Mouse (Mus musculus): ENCODE results near the gene Gpcpd1.
"Not testable (repeated sequence)": the region's sequence is repeated elsewhere in the genome, so short reads cannot be mapped to it uniquely, and the experiment has no call there.

Gpcpd1 gene

DNA sequence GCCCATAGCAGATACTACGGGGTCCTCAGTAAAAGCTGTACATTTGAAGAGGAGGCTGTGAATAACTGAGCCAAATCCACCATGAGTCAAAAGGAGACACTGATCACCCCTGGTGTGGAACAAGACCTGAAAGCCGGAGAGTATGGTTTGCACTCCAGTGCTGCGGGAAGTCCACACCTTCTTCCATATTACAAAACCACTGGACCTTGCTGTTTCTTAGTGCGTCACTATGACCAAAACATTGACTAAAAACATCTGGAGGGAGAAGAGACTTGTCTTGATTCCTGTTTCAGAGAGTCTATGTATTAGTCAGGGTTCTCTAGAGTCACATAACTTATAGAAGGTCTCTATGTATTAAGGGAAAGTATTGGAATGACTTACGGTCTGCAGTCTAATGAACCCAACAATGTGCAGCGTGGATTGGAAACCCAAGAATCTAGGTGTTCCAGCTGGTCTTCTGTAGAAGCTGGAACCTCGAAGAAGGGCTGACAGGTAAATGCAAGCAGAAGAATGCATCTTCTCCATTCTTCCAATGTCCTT lies at the start of gene Gpcpd1:
Gpcpd1 (minus strand) TSS at position 490 of the 540 bp plus-strand sequence.
- no peak for DNase-seq (ENCODE audit: low read depth, low spot score)

DNA sequence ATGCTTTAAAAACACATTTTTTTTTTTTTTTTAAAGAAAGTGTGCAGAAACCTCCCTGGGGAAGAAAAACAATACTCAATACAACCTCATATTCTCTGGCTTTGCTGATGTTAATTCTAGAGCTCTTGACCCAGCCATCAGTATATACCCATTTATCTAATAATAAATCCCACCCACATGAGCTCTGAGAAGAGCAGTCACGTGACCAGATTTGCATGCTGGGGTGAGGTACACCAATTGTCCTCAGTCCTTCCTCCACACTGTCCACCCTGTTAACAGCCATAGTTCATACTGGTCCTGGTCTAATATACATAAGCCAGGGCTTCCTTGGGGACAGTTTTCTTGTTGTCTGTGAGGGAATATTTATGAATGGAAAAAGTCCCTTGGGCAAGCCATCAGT lies 49.0 kb upstream of the Gpcpd1 start:
- no peak for DNase-seq (ENCODE audit: low read depth, low spot score)

DNA sequence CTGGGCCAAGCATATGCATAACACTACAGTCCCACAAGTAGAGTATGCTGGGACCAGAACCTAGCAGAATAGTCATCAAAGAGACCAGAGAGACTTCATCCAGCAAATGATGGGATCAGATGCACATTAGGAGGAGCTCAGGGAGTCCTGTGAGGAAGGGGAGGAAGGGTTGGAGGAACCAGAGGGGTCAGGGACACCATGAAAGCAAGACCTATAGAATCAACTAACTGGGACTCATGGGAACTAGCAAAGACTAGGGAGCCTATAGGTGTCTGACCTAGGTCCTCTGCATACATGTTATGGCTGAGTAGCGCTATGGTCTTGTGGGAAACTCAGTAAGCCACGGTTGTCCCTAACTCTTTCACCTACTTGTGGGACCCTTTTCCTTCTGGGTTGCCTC lies 41.1 kb upstream of the Gpcpd1 start:
- no peak for DNase-seq (ENCODE audit: low read depth, low spot score)

DNA sequence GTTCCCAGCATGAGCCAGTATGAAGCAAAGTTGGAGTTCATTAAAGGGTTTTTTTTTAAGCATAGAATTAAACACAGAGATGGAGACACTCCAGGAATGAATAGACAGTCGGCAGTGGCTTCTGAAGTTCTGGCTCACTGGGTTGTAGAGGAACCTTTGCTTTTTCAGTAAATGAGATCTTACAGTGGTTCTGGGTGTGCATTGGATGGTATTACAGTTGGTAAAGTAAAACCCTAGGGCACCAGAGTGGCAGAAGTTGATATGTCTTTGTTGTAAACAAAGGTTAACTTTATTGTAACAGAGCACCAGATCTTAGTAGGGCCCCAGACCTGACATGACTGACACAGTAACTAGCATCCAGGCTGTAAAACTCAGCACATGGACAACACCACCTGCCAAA lies 35.6 kb upstream of the Gpcpd1 start:
- no peak for DNase-seq (ENCODE audit: low read depth, low spot score)

DNA sequence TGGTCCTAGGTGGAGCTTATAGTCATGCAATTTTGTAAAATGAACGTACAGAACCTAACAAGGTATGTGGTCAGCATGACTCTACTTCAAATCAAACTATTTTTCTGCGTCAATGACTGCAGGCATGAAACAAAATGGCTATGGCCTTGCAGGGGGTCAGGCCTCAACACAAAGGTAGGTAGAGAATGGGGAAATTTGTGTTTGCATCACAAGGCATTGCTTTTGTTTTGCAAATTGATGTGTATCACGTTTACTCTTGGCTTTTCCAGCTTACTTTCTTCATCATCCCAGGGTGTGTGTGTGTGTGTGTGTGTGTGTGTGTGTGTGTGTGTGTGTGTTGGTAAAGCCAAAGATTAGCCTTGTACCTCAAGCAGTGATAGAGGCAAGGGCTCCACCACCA lies 30.2 kb upstream of the Gpcpd1 start:
- no peak for DNase-seq (ENCODE audit: low read depth, low spot score)

- DNase-seq (ENCODE audit: low read depth, low spot score), result peak; percentile 84
Measured at GRCm38 (mm10) chr2:132613581-132614188, 26.2 kb upstream of the Gpcpd1 start.

GRCm38 (mm10) chr2:132611551-132612233 lies 24.2 kb upstream of the Gpcpd1 start:
- peak; percentile 61 for DNase-seq (ENCODE audit: low read depth, low spot score)

DNA sequence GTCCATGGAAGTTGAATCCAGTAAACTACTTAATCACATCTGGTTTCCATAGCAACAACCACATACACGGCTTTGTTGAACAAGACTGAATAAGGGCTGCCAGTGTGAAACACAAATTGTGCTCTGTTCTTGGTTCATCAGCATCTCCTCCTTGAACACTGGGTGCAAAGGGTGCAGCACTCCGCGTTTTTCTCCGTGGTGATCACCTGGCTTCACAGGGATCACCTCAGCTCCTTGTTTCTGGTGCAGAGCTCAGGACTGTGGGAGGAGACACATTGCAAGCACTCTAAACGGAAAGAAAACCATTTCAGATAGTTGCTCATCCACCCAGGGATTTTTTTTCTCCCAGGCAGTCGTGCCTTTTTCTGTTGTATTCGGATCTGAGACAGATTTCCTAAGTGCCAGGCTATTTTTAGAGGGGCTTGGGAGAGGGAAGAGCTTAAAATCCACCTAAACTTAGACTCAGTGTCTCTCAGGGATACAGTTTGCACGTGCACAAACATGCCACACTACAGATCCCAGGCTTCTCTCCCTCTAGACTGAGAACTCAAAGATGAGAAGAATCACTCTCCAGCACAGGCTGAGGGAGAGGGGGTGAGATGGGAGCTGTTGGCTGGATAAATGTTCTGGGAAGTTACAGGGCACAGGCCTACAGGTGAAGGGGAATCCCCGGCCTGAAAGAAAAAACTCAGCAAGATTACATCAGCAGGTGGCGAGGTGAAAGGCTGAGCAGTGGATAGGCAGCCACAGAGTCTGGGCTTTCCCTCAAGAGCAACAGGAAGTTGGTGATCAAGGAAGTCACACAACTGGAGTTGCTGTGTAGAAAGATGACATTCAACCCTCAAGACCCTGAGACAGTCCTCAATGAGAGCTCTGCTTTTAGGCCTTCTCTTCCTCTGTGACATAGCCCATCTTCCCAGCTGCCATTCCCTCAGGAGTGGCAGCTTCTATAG lies 19.9 kb upstream of the Gpcpd1 start:
- DNase-seq (ENCODE audit: low read depth, low spot score), result peak; percentile 90

DNA sequence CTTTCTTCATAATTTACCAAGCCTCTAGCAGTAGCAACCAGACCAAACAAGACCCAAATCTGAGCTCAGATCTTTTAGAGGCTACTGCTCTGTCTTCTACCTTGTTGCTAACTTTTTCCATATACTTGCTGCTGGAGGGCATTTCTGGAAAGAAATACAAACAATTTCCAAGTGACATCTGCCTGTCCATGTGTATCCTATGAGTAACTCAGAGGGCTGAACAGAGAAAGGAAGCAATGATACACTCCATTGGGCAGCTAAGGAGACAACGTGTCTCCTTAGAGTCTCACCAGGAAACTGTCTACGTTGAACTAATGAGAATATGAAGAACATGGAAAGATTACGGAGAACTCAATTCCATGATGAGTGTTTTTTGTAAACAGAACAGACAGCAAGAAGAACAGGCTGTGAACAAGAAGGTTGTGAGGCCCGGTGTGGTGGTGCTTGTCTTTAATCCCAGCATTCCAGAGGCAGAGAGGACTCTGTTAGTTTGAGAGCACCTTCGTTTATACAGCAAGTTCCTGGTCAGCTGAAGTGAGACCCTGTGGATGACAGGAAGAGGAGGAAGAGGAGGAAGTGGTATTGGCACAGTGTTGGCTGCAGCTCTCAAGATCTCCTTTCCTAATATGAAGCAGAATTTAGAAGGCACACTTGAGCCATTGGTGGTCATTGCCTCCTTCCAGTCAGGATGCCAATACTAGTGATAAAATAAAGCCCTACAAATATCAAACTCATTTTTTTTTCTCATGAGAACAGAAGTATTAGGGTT lies 18.4 kb upstream of the Gpcpd1 start:
- no peak for DNase-seq (ENCODE audit: low read depth, low spot score)

GRCm38 (mm10) chr2:132604922-132605321 lies 17.4 kb upstream of the Gpcpd1 start:
- no peak for DNase-seq (ENCODE audit: low read depth, low spot score)

DNA sequence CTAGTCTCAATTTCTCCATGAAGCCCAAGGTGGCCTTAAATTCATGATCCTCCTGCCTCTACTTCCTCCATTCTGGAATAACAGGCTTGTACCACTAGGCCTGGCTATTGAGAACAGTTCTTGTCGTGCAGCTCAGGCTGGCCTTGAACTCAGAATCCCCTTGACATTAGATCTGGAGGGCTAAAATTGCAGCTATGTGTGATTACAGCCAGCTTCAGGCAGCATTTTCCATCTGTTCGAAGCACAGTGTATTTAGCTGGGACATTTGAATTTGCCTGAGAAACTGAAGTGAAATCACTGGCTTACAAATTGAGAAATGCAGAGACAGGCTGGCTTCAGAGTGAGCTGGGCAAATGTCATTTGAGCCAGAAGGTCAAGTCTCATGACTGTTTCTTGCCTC lies 16.2 kb upstream of the Gpcpd1 start:
- no peak for DNase-seq (ENCODE audit: low read depth, low spot score)

- no peak for DNase-seq (ENCODE audit: low read depth, low spot score)
Measured at GRCm38 (mm10) chr2:132601777-132602176, 14.2 kb upstream of the Gpcpd1 start.

DNA sequence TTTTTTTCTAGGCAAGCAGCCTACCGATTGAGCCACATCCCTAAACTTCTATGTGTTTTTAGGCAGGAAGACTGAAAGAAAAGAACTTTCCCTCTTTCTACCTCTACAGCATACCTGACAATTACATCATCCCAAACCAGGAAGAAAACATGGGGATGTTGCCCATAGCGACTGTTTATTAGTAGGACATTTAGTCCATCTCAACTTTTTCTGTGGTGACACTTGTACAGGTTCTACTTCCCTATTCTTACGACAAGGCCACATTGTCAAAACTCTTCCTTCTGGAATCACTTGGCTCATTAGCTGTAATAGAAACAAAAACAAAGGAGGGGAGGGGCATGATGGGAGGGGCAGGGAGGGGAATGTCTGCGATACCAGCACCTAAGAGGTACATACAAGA lies 12.6 kb upstream of the Gpcpd1 start:
- no peak for DNase-seq (ENCODE audit: low read depth, low spot score)

DNA sequence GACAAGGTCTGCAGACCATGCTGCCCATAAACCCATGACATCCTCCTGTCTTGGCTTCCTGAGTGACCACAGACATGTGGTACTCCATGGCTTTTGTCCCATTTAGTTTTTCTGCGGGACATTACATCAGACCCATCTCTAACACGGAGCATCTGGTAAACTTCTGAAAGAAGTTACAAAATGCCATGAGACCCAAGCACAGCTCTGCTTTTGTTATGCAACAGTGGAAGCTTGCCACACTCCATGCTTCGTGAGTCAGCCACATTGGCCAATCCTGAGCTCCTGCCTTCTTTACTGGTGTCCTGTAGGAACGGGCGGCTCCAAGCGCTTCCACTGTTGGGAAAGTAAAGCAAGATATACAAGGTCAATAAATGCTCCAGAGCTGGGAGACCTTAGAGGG lies 11.6 kb upstream of the Gpcpd1 start:
- no peak for DNase-seq (ENCODE audit: low read depth, low spot score)

DNA sequence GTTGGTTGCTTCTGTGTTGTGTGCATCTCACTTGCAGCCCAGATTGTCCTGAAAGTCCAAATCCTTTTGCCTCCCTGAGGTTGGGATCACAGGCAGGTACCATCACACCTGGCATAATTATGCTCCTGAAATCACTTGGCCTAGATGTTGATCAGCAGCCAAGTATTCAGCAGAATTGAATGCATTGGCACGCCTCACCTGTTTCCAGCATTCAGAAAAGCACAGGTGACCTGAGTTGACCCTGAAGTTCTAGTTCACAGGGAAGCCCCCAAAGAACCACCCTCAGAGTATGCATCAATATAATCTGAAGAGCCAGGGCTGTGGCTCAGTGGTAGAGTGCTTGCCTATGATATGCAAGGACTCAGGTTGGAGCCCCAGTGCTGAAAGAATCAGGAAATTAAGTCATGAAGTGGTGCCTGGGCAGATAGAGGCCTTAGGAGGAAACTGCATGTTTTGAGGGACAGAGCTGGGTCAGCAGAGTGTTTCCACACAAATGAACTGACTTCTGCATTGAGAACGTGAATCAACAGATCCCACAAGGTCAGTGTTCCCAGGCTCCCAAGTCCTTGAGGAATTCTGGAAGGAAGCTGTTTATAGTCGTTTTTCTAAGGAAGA lies 10.4 kb upstream of the Gpcpd1 start:
- DNase-seq (ENCODE audit: low read depth, low spot score), result no peak

- peak; percentile 20 for DNase-seq (ENCODE audit: low read depth, low spot score)
Measured at GRCm38 (mm10) chr2:132597226-132597625, 9.7 kb upstream of the Gpcpd1 start.

DNA sequence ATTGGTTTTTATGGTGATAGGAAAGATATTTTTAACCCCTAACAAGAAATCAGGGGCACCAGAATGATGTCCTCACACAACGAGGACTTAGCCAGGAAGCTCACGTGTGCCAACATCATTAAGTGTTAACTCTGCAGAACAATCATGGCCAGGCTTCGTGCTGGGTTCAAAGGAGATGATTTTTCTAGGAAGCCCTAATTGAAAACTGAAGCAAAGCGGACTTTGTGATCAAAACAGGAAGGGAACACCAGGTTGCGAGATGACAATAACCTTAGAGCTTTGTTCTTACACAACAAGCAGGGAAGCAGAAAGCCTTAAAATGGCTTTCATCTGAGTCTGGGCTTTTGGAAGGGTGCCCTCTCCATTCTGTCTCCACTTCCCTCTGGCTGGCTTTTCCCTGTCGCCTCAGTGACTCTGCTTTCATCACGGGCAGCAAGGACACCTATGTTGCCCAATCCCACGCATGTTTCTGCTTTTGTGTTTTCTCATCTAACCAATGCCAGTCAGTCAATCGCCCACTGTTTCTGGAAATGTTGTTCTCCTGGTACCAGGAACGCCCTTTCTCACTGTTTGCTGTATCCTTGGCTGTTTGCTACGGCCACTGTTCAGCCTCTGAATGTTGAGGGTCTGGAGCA lies 8.2 kb upstream of the Gpcpd1 start:
- no peak for DNase-seq (ENCODE audit: low read depth, low spot score)

DNA sequence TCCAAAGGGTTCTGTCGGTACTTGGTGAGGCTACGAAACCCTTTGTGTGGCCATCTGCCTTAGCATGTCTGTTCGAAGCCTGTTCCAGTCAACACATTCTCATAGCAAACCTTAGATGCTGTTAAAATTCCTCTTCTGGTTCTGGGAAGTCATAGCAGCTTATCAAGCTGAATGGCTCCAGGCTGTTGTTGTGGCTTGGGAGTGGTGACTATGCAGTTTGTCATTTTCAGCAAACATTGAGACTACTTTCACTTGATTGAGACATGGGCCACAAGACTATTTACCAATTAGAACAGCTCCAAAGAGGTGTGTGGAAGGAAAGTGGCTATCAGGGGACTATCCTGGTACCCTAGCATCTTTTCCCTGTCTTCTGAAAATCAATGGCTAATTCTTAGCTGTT lies 4.6 kb upstream of the Gpcpd1 start:
- no peak for DNase-seq (ENCODE audit: low read depth, low spot score)

- not testable (repeated sequence) for DNase-seq (ENCODE audit: low read depth, low spot score)
Measured at GRCm38 (mm10) chr2:132591579-132591978, 4.0 kb upstream of the Gpcpd1 start.

DNA sequence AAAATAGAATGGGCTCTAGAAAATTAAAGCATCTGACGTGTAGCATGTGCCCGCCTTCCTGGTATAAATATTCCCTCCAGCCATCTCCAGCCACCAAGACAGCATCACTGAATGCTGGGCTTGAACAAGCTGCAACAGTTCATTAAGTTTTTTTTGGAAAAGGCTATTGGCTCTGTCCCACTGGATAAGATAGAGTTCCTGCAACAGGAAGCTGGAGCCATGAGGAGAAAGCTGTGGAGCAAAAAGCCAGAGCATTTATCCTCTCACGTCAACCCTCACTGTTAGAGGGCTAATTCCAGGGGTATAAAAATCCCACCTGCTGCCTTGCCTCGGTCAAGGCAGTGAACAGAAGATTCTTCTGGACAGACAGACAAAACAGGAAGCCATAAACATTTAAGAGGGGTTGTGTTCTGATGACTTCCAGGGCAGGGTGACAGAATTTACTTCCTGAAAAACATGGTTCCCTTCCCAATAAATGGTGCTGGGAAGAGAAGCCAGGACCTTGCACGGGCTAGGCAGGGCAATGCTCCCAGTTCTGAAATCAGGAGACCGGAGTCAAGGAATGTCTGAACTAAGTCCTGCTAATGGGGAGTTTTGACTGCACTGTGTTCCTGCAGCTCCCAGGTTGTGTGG lies 2.5 kb upstream of the Gpcpd1 start:
- no peak for DNase-seq (ENCODE audit: low read depth, low spot score)

Measured in CD4-positive helper T cell, adult 2 months (primary cell).